Mouse (Mus musculus) lung, postnatal 25 days (tissue): ENCODE data around the gene Tbc1d17.

Experiments used
- DNase-seq: peaks from one replicate; pipeline ENCODE4 v3.0.0; 2022; ENCODE audit warnings: low spot score

Tbc1d17 gene

GRCm38 (mm10) chr7:44789531-44789930 lies 59.3 kb downstream of the Tbc1d17 start:
- no peak for DNase-seq
